Mouse (Mus musculus): ENCODE data around the gene Fam149b. TPM values are rescaled to one million over a fixed set of nuclear protein-coding genes. Genes with fewer than 3 reads are reported as not detected.
A peak's percentile ranks its signal among the peaks of the same experiment; 100 is the strongest.
"Not testable (repeated sequence)": the region's sequence is repeated elsewhere in the genome, so short reads cannot be mapped to it uniquely, and the experiment has no call there.

Gene Fam149b
- 10 to 100 TPM; 50.6 to 53.1 TPM for total RNA-seq (2021)
- long read RNA-seq, experiment 1, full-length matches to known transcripts = 15 of 82 reads
- long read RNA-seq, experiment 1, partial matches to known transcripts = 13 of 82 reads
- long read RNA-seq, experiment 1, other reads (novel, unspliced or antisense) = 54 of 82 reads
- long read RNA-seq, experiment 2, full-length matches to known transcripts = 8 of 54 reads
- long read RNA-seq, experiment 2, partial matches to known transcripts = 12 of 54 reads
- long read RNA-seq, experiment 2, other reads (novel, unspliced or antisense) = 34 of 54 reads

DNA sequence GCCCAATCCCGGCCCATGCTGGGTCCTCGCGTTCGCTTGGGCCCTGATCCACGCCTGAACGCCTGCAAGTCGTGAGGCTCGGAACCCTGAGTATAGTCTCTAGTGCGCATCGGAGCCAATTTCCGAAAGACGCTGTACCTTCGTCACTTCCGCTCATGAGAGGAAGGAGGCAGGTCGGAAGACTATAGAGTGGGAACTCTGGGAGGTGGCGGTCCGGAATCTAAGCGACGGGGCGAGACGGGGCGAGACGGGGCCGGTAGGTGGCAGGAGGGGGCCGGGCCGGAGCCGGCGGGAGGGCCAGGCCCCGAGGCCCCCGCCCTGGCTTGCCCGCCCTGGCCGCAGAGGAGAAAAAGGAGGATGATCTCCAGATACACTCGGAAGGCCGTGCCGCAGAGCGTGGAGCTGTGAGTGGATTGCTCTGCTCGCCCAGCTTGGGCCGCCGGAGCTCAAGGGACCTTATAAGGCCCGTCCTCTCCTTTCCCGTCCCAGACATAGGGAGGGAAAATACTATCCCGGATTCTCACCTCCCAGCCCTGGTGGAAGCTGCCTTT lies at the start of gene Fam149b, which contains the start of gene Ecd:
TSS of gene Fam149b (plus strand) at position 172 of the 551 bp plus-strand sequence.
TSS of gene Ecd (minus strand) at position 131 of the 551 bp plus-strand sequence.
- TF ChIP-seq CTCF (IDR thresholded peaks at IDR 0.05) = peak; percentile 50
- intact Hi-C loops (cut with DNase I) = loop anchor here (1.0 kb wide), 1 partner anchor 45 kb away; the partner anchor contains the start of gene Mrps16

DNA sequence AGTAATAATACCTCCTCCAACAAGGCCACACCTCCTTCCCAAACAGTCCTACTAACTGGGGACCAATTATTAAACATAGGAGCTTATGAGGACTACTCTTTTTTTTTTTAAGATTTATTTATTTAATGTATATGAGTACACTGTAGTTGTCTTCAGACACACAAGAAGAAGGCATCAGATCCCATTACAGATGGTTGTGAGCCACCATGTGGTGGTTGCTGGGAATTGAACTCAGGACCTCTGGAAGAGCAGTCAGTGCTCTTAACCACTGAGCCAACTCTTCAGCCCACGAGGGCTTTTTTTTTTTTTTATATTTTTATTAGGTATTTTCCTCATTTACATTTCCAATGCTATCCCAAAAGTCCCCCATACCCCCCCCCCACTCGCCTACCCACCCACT lies 42.9 kb upstream of the Fam149b start:
- H3K4me3 ChIP-seq; DNase-seq (ENCODE audit: extremely low spot score in 1 of 2, low spot score in 2 of 2); H3K27ac ChIP-seq; intact Hi-C loops (cut with DNase I): not testable (repeated sequence)
- TF ChIP-seq CTCF (IDR thresholded peaks at IDR 0.05) = peak; percentile 30

More for the DNA sequence above, at the start of gene Fam149b, which contains the start of gene Ecd:
- H3K27ac ChIP-seq = peak within 1 kb of the TSS; percentile 94
- H3K4me3 ChIP-seq = peak within 1 kb of the TSS; percentile 97
- peak; percentile 90 for DNase-seq (ENCODE audit: extremely low spot score in 1 of 2, low spot score in 2 of 2)

DNA sequence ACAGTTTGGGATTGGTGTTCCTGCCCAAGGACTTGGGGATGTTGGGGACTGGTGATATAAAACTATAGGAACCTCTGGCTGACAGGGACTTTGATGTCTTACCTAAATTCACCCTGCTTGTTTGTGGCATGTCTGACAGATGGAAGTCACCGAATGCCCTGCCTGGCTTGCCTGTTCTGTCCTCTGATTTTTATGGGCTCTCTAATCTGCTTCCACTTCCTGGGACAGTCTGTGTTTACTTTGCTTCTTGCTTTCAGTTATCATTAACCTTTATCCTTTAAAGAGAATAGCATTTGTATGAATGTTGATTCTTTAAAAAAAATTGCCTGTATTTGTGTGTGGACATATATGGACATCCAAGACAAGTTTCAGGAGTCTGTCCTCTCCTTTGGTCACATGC lies 32.8 kb upstream of the Fam149b start:
- Histone ChIP-seq H3K4me3 (no peak overlapping the region), H3K27ac (no peak overlapping the region)
- TF ChIP-seq CTCF (IDR thresholded peaks at IDR 0.05) = no peak
- DNase-seq (ENCODE audit: extremely low spot score in 1 of 2, low spot score in 2 of 2) = no peak
- intact Hi-C loops (cut with DNase I) = no loop called here

GRCm38 (mm10) chr14:20319420-20319819 lies 28.5 kb upstream of the Fam149b start:
- Histone ChIP-seq H3K4me3 (no peak overlapping the region), H3K27ac (no peak overlapping the region)
- DNase-seq (ENCODE audit: extremely low spot score in 1 of 2, low spot score in 2 of 2) = peak in 1 of 2 experiments; percentile 45
- peak; percentile 72 for TF ChIP-seq CTCF (IDR thresholded peaks at IDR 0.05)
- intact Hi-C loops (cut with DNase I) = no loop called here

GRCm38 (mm10) chr14:20324196-20324595 lies 23.8 kb upstream of the Fam149b start:
- H3K27ac ChIP-seq = no peak overlapping the region
- intact Hi-C loops (cut with DNase I) = no loop called here
- TF ChIP-seq CTCF (IDR thresholded peaks at IDR 0.05) = no peak
- no peak overlapping the region for H3K4me3 ChIP-seq
- no peak for DNase-seq (ENCODE audit: extremely low spot score in 1 of 2, low spot score in 2 of 2)

GRCm38 (mm10) chr14:20328474-20328873 lies 19.5 kb upstream of the Fam149b start:
- intact Hi-C loops (cut with DNase I) = no loop called here
- DNase-seq (ENCODE audit: extremely low spot score in 1 of 2, low spot score in 2 of 2) = no peak
- peak; percentile 45 for TF ChIP-seq CTCF (IDR thresholded peaks at IDR 0.05)
- no peak overlapping the region for H3K27ac ChIP-seq
- H3K4me3 ChIP-seq = no peak overlapping the region

- no peak for TF ChIP-seq CTCF (IDR thresholded peaks at IDR 0.05)
- Histone ChIP-seq H3K27ac (no peak overlapping the region), H3K4me3 (no peak overlapping the region)
- intact Hi-C loops (cut with DNase I) = no loop called here
- DNase-seq (ENCODE audit: extremely low spot score in 1 of 2, low spot score in 2 of 2) = no peak
These were observed 16.6 kb upstream of the Fam149b start for GRCm38 (mm10) chr14:20331316-20331715.

DNA sequence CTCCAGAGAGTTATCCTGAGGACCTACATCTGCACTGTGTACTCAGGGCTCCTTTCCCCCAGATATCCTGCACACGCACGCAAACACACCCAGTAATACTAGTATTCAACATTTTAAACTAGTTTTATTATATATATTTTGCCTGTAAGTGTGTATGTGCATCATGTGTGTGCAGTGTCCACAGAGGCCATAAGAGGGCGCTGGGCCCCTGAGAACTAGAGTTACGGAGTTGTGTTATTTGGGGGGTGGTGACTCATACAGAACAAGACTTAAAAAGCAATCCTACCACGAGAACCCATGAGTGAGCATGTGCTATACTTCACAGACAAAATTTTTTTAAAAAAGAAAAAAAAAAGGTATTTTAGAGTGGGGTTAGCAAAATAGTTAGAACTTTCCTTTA lies 8.5 kb upstream of the Fam149b start:
- H3K27ac ChIP-seq = no peak overlapping the region
- intact Hi-C loops (cut with DNase I) = no loop called here
- TF ChIP-seq CTCF (IDR thresholded peaks at IDR 0.05) = peak; percentile 8
- no peak overlapping the region for H3K4me3 ChIP-seq
- DNase-seq (ENCODE audit: extremely low spot score in 1 of 2, low spot score in 2 of 2) = no peak

DNA sequence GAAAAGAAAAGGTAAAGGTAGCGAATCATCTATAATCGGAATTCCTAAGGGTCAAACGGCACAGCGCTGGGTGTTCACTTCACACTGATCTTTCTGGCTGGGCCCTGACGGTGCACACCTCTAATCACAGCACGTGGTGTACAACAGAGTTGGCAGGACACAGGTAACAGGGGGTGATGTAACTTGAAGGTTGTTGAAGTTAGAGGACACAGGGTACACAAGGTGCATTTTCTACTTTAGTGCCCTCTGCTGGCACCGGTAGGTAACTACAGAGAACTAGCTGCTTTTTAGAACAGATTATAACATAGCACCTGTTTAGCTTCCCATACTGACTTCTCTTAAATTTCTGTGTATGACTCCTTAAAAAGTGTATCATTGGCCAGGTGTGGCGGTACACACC lies 7.8 kb upstream of the Fam149b start:
- Histone ChIP-seq H3K27ac (no peak overlapping the region), H3K4me3 (no peak overlapping the region)
- no peak for DNase-seq (ENCODE audit: extremely low spot score in 1 of 2, low spot score in 2 of 2)
- intact Hi-C loops (cut with DNase I) = no loop called here
- peak; percentile 62 for TF ChIP-seq CTCF (IDR thresholded peaks at IDR 0.05)

DNA sequence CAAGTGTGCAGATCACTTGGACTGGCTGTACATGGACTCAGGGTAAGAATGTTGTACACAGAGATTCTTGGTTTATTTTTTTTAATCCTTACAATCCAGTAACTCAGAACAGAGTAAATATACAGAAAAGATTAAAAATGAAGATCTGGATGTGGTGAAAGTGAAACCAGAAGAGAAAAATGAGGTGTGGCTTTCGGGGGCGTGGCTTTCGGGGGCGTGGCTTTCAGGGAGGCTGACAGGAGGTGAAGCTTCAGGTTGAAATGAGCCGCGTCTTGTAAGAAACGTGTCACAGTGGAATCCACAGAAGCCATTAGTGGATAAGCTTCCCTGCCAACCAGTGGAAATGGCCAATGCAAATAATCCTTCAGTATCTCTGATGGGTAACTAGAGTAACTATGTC lies 7.1 kb upstream of the Fam149b start:
- intact Hi-C loops (cut with DNase I) = no loop called here
- DNase-seq (ENCODE audit: extremely low spot score in 1 of 2, low spot score in 2 of 2) = no peak
- Histone ChIP-seq H3K4me3 (no peak overlapping the region), H3K27ac (no peak overlapping the region)
- no peak for TF ChIP-seq CTCF (IDR thresholded peaks at IDR 0.05)

DNA sequence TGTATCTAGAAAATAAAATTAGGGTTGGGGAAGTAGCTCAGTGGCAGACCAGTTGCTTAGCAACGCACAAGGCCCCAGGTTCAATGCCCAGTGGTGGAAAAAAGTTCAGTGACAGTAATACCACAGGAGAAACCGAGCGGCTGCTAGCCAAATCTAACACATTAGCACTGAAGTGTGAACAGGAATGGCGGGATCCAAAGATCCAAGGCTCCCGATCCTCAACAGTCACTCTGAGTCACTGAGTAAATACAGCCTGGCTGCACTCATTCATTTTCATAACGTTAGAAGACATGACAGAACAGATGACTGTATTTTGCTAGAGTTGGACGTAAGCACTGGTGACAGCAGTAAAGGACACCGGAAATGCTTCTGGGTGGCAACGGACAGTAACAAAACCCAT lies 2.1 kb upstream of the Fam149b start:
- TF ChIP-seq CTCF (IDR thresholded peaks at IDR 0.05) = no peak
- intact Hi-C loops (cut with DNase I) = no loop called here
- no peak overlapping the region for H3K4me3 ChIP-seq
- DNase-seq (ENCODE audit: extremely low spot score in 1 of 2, low spot score in 2 of 2) = no peak
- H3K27ac ChIP-seq = no peak overlapping the region

DNA sequence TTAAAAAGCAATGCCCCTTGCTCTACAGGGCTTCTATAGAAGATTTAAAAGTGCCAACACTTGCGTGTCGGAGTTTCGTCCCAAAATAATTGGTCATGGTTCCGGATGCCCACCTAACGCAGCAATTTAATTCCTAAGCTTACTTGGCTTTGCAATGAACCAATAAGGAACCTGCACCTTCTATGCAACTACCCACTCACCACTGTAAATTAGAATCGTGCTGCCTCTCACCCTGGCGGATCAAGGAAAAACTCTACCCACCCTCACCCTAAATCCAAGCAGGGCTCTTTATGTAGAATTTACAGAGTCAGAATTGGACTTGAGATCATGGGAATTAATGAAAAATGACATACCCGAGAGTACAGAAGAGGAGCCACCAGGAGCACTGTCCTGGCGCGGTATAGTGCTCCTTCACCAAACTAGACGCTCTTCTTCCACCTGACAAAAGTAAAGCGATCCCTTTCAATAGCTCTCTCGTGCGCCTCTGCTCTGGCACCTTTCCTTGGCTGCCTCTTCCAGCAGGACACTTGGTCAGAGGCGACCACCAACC lies 446 bp upstream of the Fam149b start:
- no peak; the same call in 1 of the 2 replicates for TF ChIP-seq CTCF (IDR thresholded peaks at IDR 0.05)
- intact Hi-C loops (cut with DNase I) = no loop called here
- peak in 1 of 2 experiments; percentile 17 for DNase-seq (ENCODE audit: extremely low spot score in 1 of 2, low spot score in 2 of 2)

More for the DNA sequence above, 446 bp upstream of the Fam149b start:
- H3K4me3 ChIP-seq = peak overlapping the region; percentile 97
- H3K27ac ChIP-seq = peak overlapping the region; percentile 94

Measured in left cerebral cortex, adult 2 months (tissue).